Mouse (Mus musculus) CH12.LX (cell line): ENCODE data around the gene Elf1.
"Not testable (repeated sequence)": the region's sequence is repeated elsewhere in the genome, so short reads cannot be mapped to it uniquely, and the experiment has no call there.

Source experiments
- CTCF ChIP-seq, 2 experiments: IDR thresholded peaks in 1 of 2; conservative IDR thresholded peaks in 1 of 2; 2 replicates each; pipeline ENCODE4 v1.5.1; 2011 to 2012; ENCODE audit warnings: low read depth in 2 of 2, low read length in 2 of 2, improper control_type of control experiment in 1 of 2, inconsistent platforms in 1 of 2, mild to moderate bottlenecking in 1 of 2, moderate library complexity in 1 of 2
- POLR2A ChIP-seq: IDR thresholded peaks from 2 replicates; pipeline ENCODE4 v1.6.1; 2011; ENCODE audit warnings: low read depth, mild to moderate bottlenecking, improper control_type of control experiment, low read length

DNA sequence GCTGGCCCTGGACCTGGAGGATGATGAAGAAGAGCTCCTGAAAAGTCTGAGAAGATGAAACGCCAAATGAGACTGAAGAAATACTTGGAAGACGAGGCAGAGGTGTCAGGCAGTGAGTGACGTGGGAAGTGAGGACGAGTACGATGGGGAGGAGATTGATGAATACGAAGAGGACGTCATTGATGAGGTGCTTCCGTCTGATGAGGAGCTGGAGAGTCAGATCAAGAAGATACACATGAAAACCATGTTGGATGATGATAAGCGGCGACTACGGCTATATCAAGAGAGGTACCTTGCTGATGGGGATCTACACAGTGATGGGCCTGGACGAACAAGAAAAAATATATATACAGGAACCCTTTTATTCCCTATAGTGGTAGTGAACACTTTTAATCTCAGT, 45.1 kb downstream of the Elf1 start:
- TF ChIP-seq POLR2A; CTCF (conservative IDR thresholded peaks at IDR 0.05 in 1 of 2, IDR thresholded peaks at IDR 0.05 in 1 of 2; ENCODE audit: low read depth in 2 of 2, low read length in 2 of 2): not testable (repeated sequence)
